Mouse (Mus musculus): ENCODE data around the gene Wbp2. TPM values are rescaled to one million over a fixed set of nuclear protein-coding genes. Genes with fewer than 3 reads are reported as not detected.

The Wbp2 gene
- polyA plus RNA-seq, 1 experiment = 142 TPM

GRCm38 (mm10) chr11:116036671-116037070 lies 50.1 kb downstream of the Wbp2 start:
- no peak overlapping the region for H3K4me3 ChIP-seq (replicated peaks)
- H3K27me3 ChIP-seq (ENCODE audit: control insufficient read depth) = no peaks in the 10 kb centered on the region
- H3K9me3 ChIP-seq (ENCODE audit: control insufficient read depth, low read length) = no peaks in the 10 kb centered on the region; the same call in 1 of the 2 replicates
- no peak for TF ChIP-seq GATA1 (IDR thresholded peaks at IDR 0.05; ENCODE audit: low read length)
- TF ChIP-seq TAL1 (IDR thresholded peaks at IDR 0.05; ENCODE audit: low read length) = no peak
- H3K36me3 ChIP-seq (ENCODE audit: control insufficient read depth) = peaks cover 73% of the 10 kb centered on the region
- H3K4me1 ChIP-seq (ENCODE audit: control insufficient read depth) = peaks cover 21% of the 10 kb centered on the region

GRCm38 (mm10) chr11:116034584-116034983 lies 52.2 kb downstream of the Wbp2 start:
- TF ChIP-seq GATA1 (IDR thresholded peaks at IDR 0.05; ENCODE audit: low read length) (no peak), TAL1 (IDR thresholded peaks at IDR 0.05; ENCODE audit: low read length) (no peak)
- H3K4me3 ChIP-seq (replicated peaks) = no peak overlapping the region
- H3K27me3 ChIP-seq (ENCODE audit: control insufficient read depth) = no peaks in the 10 kb centered on the region
- H3K4me1 ChIP-seq (ENCODE audit: control insufficient read depth) = peaks cover 35% of the 10 kb centered on the region
- H3K9me3 ChIP-seq (ENCODE audit: control insufficient read depth, low read length) = no peaks in the 10 kb centered on the region
- H3K36me3 ChIP-seq (ENCODE audit: control insufficient read depth) = peaks cover 66% of the 10 kb centered on the region

- Histone ChIP-seq H3K4me1 (ENCODE audit: control insufficient read depth) (peaks cover 51% of the 10 kb centered on the region), H3K27me3 (ENCODE audit: control insufficient read depth) (no peaks in the 10 kb centered on the region), H3K36me3 (ENCODE audit: control insufficient read depth) (peaks cover 37% of the 10 kb centered on the region), H3K9me3 (ENCODE audit: control insufficient read depth, low read length) (no peaks in the 10 kb centered on the region), H3K4me3 (replicated peaks) (peak overlapping the region; percentile 97)
- TF ChIP-seq GATA1 (IDR thresholded peaks at IDR 0.05; ENCODE audit: low read length) = no peak
- TF ChIP-seq TAL1 (IDR thresholded peaks at IDR 0.05; ENCODE audit: low read length) = no peak
Observed at GRCm38 (mm10) chr11:116030898-116031845, 55.6 kb downstream of the Wbp2 start.

- Histone ChIP-seq H3K27me3 (ENCODE audit: control insufficient read depth) (no peaks in the 10 kb centered on the region), H3K9me3 (ENCODE audit: control insufficient read depth, low read length) (no peaks in the 10 kb centered on the region), H3K4me1 (ENCODE audit: control insufficient read depth) (peaks cover 52% of the 10 kb centered on the region), H3K4me3 (replicated peaks) (peak within 1 kb of the TSS; percentile 97), H3K36me3 (ENCODE audit: control insufficient read depth) (peaks cover 36% of the 10 kb centered on the region)
- TF ChIP-seq GATA1 (IDR thresholded peaks at IDR 0.05; ENCODE audit: low read length) (no peak), TAL1 (IDR thresholded peaks at IDR 0.05; ENCODE audit: low read length) (no peak)
Observed at GRCm38 (mm10) chr11:116030088-116030897, 56.5 kb downstream of the Wbp2 start, which contains the start of gene Unk. TSS of gene Unk (plus strand) at chr11:116030322.

GRCm38 (mm10) chr11:116029086-116029865 lies 57.5 kb downstream of the Wbp2 start:
- Histone ChIP-seq H3K4me3 (replicated peaks) (peak overlapping the region; percentile 97), H3K4me1 (ENCODE audit: control insufficient read depth) (peaks cover 53% of the 10 kb centered on the region), H3K36me3 (ENCODE audit: control insufficient read depth) (peaks cover 28% of the 10 kb centered on the region), H3K9me3 (ENCODE audit: control insufficient read depth, low read length) (no peaks in the 10 kb centered on the region), H3K27me3 (ENCODE audit: control insufficient read depth) (no peaks in the 10 kb centered on the region)
- TF ChIP-seq TAL1 (IDR thresholded peaks at IDR 0.05; ENCODE audit: low read length) (no peak), GATA1 (IDR thresholded peaks at IDR 0.05; ENCODE audit: low read length) (no peak)

Other genes with a start within 250 kb of the Wbp2 start
- gene Myo15b, start 228.6 kb downstream of the Wbp2 start, polyA plus RNA-seq (2012) = not detected in 2 replicates
- 2.1 and 3.2 TPM in 2 replicates for gene Smim5, start 187.0 kb downstream of the Wbp2 start, polyA plus RNA-seq (2012)
- gene Smim6, start 175.0 kb downstream of the Wbp2 start, polyA plus RNA-seq (2012) = 0.09 and 0.28 TPM in 2 replicates
- 3.0 and 3.7 TPM in 2 replicates for gene Sap30bp, start 153.7 kb downstream of the Wbp2 start, polyA plus RNA-seq (2012)
- gene Recql5, start 153.5 kb downstream of the Wbp2 start, polyA plus RNA-seq (2012) = 1.4 and 2.3 TPM in 2 replicates
- 0.01 TPM in 1 of 2 replicates, not detected in the other for gene Itgb4, start 112.3 kb downstream of the Wbp2 start, polyA plus RNA-seq (2012)
- 1.5 and 1.9 TPM in 2 replicates for gene Galk1, start 74.3 kb downstream of the Wbp2 start, polyA plus RNA-seq (2012)
- 117 and 150 TPM in 2 replicates for gene H3f3b, start 59.0 kb downstream of the Wbp2 start, polyA plus RNA-seq (2012)
- gene Unk, start 56.7 kb downstream of the Wbp2 start, polyA plus RNA-seq (2012) = 3.6 and 3.8 TPM in 2 replicates
- gene Unc13d, start 9.0 kb downstream of the Wbp2 start, polyA plus RNA-seq (2012) = 14.5 and 18.2 TPM in 2 replicates
- gene Trim47, start 40.2 kb upstream of the Wbp2 start, polyA plus RNA-seq (2012) = 0.10 and 0.17 TPM in 2 replicates
- 0.04 and 0.08 TPM in 2 replicates for gene Trim65, start 44.1 kb upstream of the Wbp2 start, polyA plus RNA-seq (2012)
- 7.7 and 8.4 TPM in 2 replicates for gene Mrpl38, start 51.9 kb upstream of the Wbp2 start, polyA plus RNA-seq (2012)
- 1.1 and 1.3 TPM in 2 replicates for gene Fbf1, start 81.2 kb upstream of the Wbp2 start, polyA plus RNA-seq (2012)
- gene Ten1, start 111.9 kb upstream of the Wbp2 start, polyA plus RNA-seq (2012) = 7.6 and 10.2 TPM in 2 replicates
- 0.10 and 0.11 TPM in 2 replicates for gene Acox1, start 112.0 kb upstream of the Wbp2 start, polyA plus RNA-seq (2012)
- gene Evpl, start 151.1 kb upstream of the Wbp2 start, polyA plus RNA-seq (2012) = 0.01 TPM in 2 replicates
- gene Srp68, start 187.2 kb upstream of the Wbp2 start, polyA plus RNA-seq (2012) = 0.78 and 1.9 TPM in 2 replicates
- gene Galr2, start 193.9 kb upstream of the Wbp2 start, polyA plus RNA-seq (2012) = not detected in 2 replicates
- gene Exoc7, start 220.2 kb upstream of the Wbp2 start, polyA plus RNA-seq (2012) = 0.84 and 0.94 TPM in 2 replicates
- 0.01 and 0.02 TPM in 2 replicates for gene Foxj1, start 248.4 kb upstream of the Wbp2 start, polyA plus RNA-seq (2012)

Data from erythroblast, embryonic 14.5 days (primary cell).